10 mouse cellular contexts compared by ENCODE assay signal in genomic region chr2:166168868-166169267, GRCm38 (mm10). TPM values are rescaled to one million over a fixed set of nuclear protein-coding genes. Genes with fewer than 3 reads are reported as not detected.
DNase-seq lines count a peak whose midpoint lies in the region; ATAC-seq lines count a peak whose summit lies in the region.
"Had no signal": no experiment of that assay in that cellular context is flagged by ENCODE, and none has a peak within 500 bp of the region (broad histone marks: within the 10 kb centered on the region; RNA-seq: fewer than 3 reads in every experiment).

No protein-coding gene starts in this region.

- H3K4me2 ChIP-seq in heart, embryonic 13.5 days = no peak overlapping the region
- H3K4me2 ChIP-seq in embryonic facial prominence, embryonic 13.5 days = no peak overlapping the region
- no peak overlapping the region for H3K4me2 ChIP-seq in neural tube, embryonic 12.5 days (replicated peaks)
- H3K4me2 ChIP-seq in kidney, embryonic 15.5 days = no peak overlapping the region

- 0 out of 2 replicates have a peak overlapping the region, but pooled peaks have one; percentile 12 for H3K9ac ChIP-seq in heart, embryonic 13.5 days
- 0 out of 2 replicates have a peak overlapping the region, but pooled peaks have one; percentile 1 for H3K9ac ChIP-seq in embryonic facial prominence, embryonic 13.5 days
- no peak overlapping the region for H3K9ac ChIP-seq in neural tube, embryonic 12.5 days
- H3K9ac ChIP-seq in kidney, embryonic 15.5 days = no peak overlapping the region

- intact Hi-C loops in heart, postnatal 10 days (cut with DNase I) = no loop called here

- H3K27me3 ChIP-seq in heart, embryonic 13.5 days (replicated peaks) = peaks cover 9% of the 10 kb centered on the region; the same call in 1 of the 2 replicates
- H3K27me3 ChIP-seq in embryonic facial prominence, embryonic 13.5 days = peaks cover 15% of the 10 kb centered on the region; the same call in 1 of the 2 replicates
- H3K27me3 ChIP-seq in limb, embryonic 10.5 days (ENCODE audit: low read depth, poor library complexity, severe bottlenecking) = no peaks in the 10 kb centered on the region
- H3K27me3 ChIP-seq in neural tube, embryonic 12.5 days (replicated peaks) = peaks cover 21% of the 10 kb centered on the region
- H3K27me3 ChIP-seq in kidney, embryonic 15.5 days = peaks cover 5% of the 10 kb centered on the region; the same call in 1 of the 2 replicates

- no peak overlapping the region for H3K27ac ChIP-seq in heart, embryonic 13.5 days (replicated peaks)
- H3K27ac ChIP-seq in embryonic facial prominence, embryonic 13.5 days = no peak overlapping the region
- peak overlapping the region; percentile 83 for H3K27ac ChIP-seq in limb, embryonic 10.5 days
- no peak overlapping the region for H3K27ac ChIP-seq in neural tube, embryonic 12.5 days
- H3K27ac ChIP-seq in kidney, embryonic 15.5 days = no peak overlapping the region

- no peak for DNase-seq in heart, postnatal 10 days
- no peak for DNase-seq in limb, embryonic 10.5 days (ENCODE audit: low spot score)
- DNase-seq in lung, adult 18-20 months = no peak
- DNase-seq: cerebellum, postnatal 14 days had no signal

- H3K4me1 ChIP-seq in heart, embryonic 13.5 days = peaks cover 7% of the 10 kb centered on the region
- H3K4me1 ChIP-seq in embryonic facial prominence, embryonic 13.5 days = peaks cover 65% of the 10 kb centered on the region
- H3K4me1 ChIP-seq in limb, embryonic 10.5 days = peaks cover 76% of the 10 kb centered on the region
- H3K4me1 ChIP-seq in neural tube, embryonic 12.5 days = peaks cover 31% of the 10 kb centered on the region
- H3K4me1 ChIP-seq in kidney, embryonic 15.5 days = peaks cover 30% of the 10 kb centered on the region

- H3K36me3 ChIP-seq in heart, embryonic 13.5 days = no peaks in the 10 kb centered on the region
- H3K36me3 ChIP-seq in embryonic facial prominence, embryonic 13.5 days = no peaks in the 10 kb centered on the region
- H3K36me3 ChIP-seq in limb, embryonic 10.5 days = no peaks in the 10 kb centered on the region
- no peaks in the 10 kb centered on the region for H3K36me3 ChIP-seq in neural tube, embryonic 12.5 days
- H3K36me3 ChIP-seq in kidney, embryonic 15.5 days = no peaks in the 10 kb centered on the region

- no peak overlapping the region for H3K4me3 ChIP-seq in heart, embryonic 13.5 days
- no peak overlapping the region for H3K4me3 ChIP-seq in embryonic facial prominence, embryonic 13.5 days
- no peak overlapping the region for H3K4me3 ChIP-seq in limb, embryonic 10.5 days
- no peak overlapping the region for H3K4me3 ChIP-seq in neural tube, embryonic 12.5 days
- H3K4me3 ChIP-seq in kidney, embryonic 15.5 days (replicated peaks) = no peak overlapping the region

- H3K9me3 ChIP-seq in heart, embryonic 13.5 days = no peaks in the 10 kb centered on the region
- no peaks in the 10 kb centered on the region for H3K9me3 ChIP-seq in embryonic facial prominence, embryonic 13.5 days
- H3K9me3 ChIP-seq in limb, embryonic 10.5 days (replicated peaks) = no peaks in the 10 kb centered on the region
- H3K9me3 ChIP-seq in neural tube, embryonic 12.5 days = no peaks in the 10 kb centered on the region
- H3K9me3 ChIP-seq in kidney, embryonic 15.5 days (replicated peaks) = no peaks in the 10 kb centered on the region
- H3K9me3 ChIP-seq: megakaryocyte, embryonic 14.5 days had no signal

- 51% methylated on average over 7 of the region's 7 CpGs for WGBS in heart, embryonic 13.5 days
- whole genome bisulfite sequencing in embryonic facial prominence, embryonic 13.5 days = 30% methylated on average over 7 of the region's 7 CpGs
- WGBS in limb, embryonic 10.5 days = 32% methylated on average over 7 of the region's 7 CpGs
- WGBS in neural tube, embryonic 12.5 days = 10% methylated on average over 7 of the region's 7 CpGs
- WGBS in kidney, embryonic 15.5 days = 50% methylated on average over 7 of the region's 7 CpGs

- ATAC-seq in heart, embryonic 13.5 days (ENCODE audit: extremely low read depth, insufficient number of reproducible peaks, low FRiP score, low TSS enrichment) = no peak
- no peak for ATAC-seq in embryonic facial prominence, embryonic 13.5 days (ENCODE audit: insufficient number of reproducible peaks, insufficient read depth, low FRiP score, low TSS enrichment, low read depth)
- ATAC-seq in neural tube, embryonic 12.5 days (ENCODE audit: low FRiP score, low read depth) = peak; percentile 59
- no peak for ATAC-seq in frontal cortex, adult (ENCODE audit: low TSS enrichment)
- no peak for ATAC-seq in kidney, embryonic 15.5 days (replicated peaks; ENCODE audit: low FRiP score)

RNA-seq across cellular contexts. Expression of gene Sulf2, which starts 13.4 kb away (rescaled TPM):
- 87.6 and 91.3 TPM in 2 replicates for polyA plus RNA-seq in heart, embryonic 13.5 days (2015; fragmentation: Nextera tagmentation; extraction: Ambion mirVana)
- 10 to 100 TPM; 84.5 to 88.7 TPM for total RNA-seq in heart, postnatal 10 days (2021)
- polyA plus RNA-seq in embryonic facial prominence, embryonic 13.5 days (2015; fragmentation: Nextera tagmentation; extraction: Ambion mirVana) = 127 and 143 TPM in 2 replicates
- polyA plus RNA-seq in limb, embryonic 10.5 days (2016; fragmentation: Nextera tagmentation; extraction: Ambion mirVana) = 157 and 188 TPM in 2 replicates
- 144 and 152 TPM in 2 replicates for polyA plus RNA-seq in neural tube, embryonic 12.5 days (2016; fragmentation: Nextera tagmentation; extraction: Ambion mirVana)
- polyA plus RNA-seq in kidney, embryonic 15.5 days (2015; fragmentation: Nextera tagmentation; extraction: Ambion mirVana) = 61.0 and 65.3 TPM in 2 replicates

Comparison
In these comparisons a context has a peak if more than half of its experiments do, and no peak if none do; other contexts are left out.
1. H3K9ac ChIP-seq: peak in heart, embryonic 13.5 days (single experiment) and embryonic facial prominence, embryonic 13.5 days (single experiment); none in neural tube, embryonic 12.5 days (single experiment) and kidney, embryonic 15.5 days (single experiment).